Mouse (Mus musculus) neural tube, embryonic 14.5 days (tissue): ENCODE data around the gene Epas1. TPM values are rescaled to one million over a fixed set of nuclear protein-coding genes. Genes with fewer than 3 reads are reported as not detected.

Source experiments
- polyA plus RNA-seq: library from polyadenylated mRNA; unstranded; fragments of >200 nt; fragmentation: Nextera tagmentation; extraction: Ambion mirVana; gene quantifications from 2 replicates; pipeline ENCODE4 v1.2.1, GENCODE M21; 2014

The Epas1 gene
- polyA plus RNA-seq, 1 experiment from 2014 or later, result 6.6 TPM

Other genes starting within 250 kb of the Epas1 start
- gene Gm10309, start 248.5 kb upstream of the Epas1 start, polyA plus RNA-seq, result 0.27 and 0.55 TPM in 2 replicates
- gene Tmem247, start 163.6 kb downstream of the Epas1 start, polyA plus RNA-seq, result not detected in 2 replicates
- not detected in 2 replicates for gene Atp6v1e2, start 194.2 kb downstream of the Epas1 start, polyA plus RNA-seq
- gene Rhoq, start 209.4 kb downstream of the Epas1 start, polyA plus RNA-seq, result 9.1 and 9.7 TPM in 2 replicates